Mouse (Mus musculus): ENCODE data around the gene Rimbp2.

DNA sequence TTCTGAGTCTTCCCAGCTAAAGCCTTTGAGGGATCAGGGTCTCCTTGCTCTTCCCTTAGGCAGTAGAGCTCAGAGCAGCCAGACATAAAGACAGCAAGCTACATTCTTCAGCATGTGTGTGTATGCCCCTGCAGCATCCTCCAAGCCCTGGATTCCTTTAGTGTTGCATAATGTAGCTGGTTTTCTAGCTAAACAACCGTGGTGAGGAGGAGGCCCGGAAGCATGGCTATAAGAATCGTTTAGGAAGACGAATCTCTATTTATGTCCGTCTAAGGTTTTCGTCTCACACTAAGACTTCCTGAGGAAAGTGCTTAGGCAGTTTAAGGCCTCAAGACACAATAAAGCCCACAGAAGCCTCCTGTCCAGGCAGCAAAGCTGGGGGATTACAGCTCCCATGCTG is 89.8 kb downstream of the Rimbp2 start:
- TF ChIP-seq GATA1 (IDR thresholded peaks at IDR 0.05; ENCODE audit: borderline replicate concordance, low read length) (no peak), FLI1 (IDR thresholded peaks at IDR 0.05; ENCODE audit: low read length) (no peak)
